Mouse (Mus musculus): ENCODE results near the gene Hoxa6. TPM values are rescaled to one million over a fixed set of nuclear protein-coding genes. Genes with fewer than 3 reads are reported as not detected.

Gene Hoxa6
- total and polyA plus RNA-seq, 3 experiments = not detected

DNA sequence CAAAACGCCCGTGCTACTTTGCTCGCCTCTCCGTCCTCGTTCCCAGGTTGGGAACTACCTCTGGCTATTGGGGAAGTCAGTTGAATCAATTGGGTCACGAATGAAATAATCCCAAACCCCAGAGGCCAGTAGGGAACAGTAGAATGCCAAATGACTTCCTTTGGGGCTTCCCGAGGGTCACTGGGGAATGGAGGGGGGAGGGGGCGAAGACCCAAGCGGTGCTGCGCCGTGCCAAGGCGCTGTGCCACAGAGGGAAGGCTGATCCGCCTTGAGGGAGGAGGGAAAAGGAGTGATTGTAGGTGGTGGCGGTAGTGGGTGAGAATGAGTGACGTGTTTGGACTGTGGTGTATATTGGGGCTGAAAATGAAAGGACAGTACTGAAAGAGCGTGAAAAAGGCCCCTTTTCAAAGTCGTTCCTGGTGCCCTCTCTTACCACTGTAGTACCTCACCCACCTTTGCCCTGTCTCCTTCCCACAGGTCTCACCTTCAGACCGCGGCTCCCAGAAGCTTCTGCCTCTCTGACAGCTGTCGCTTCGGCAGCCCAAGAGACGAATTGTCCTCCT is 4.1 kb upstream of the Hoxa6 start:
- no peak for TF ChIP-seq MAFK (IDR thresholded peaks at IDR 0.05; ENCODE audit: borderline replicate concordance, low read depth, low read length)
- TF ChIP-seq HCFC1 (IDR thresholded peaks at IDR 0.05; ENCODE audit: low read depth, low read length) = no peak
- no peak for TF ChIP-seq POLR2AphosphoS5 (IDR thresholded peaks at IDR 0.05; ENCODE audit: borderline replicate concordance, low read depth, low read length)
- no peak for TF ChIP-seq JUND (IDR thresholded peaks at IDR 0.05; ENCODE audit: low read depth, low read length)
- TF ChIP-seq ZMIZ1 (IDR thresholded peaks at IDR 0.05; ENCODE audit: low read depth, low read length) = no peak
- no peak for TF ChIP-seq TCF12 (IDR thresholded peaks at IDR 0.05; ENCODE audit: low read depth, low read length)
- TF ChIP-seq POLR2A (IDR thresholded peaks at IDR 0.05; ENCODE audit: control insufficient read depth in 1 of 2, insufficient read depth in 1 of 2, low read depth in 1 of 2, low read length in 2 of 2, poor library complexity in 1 of 2) = no peak
- TF ChIP-seq ZC3H11A (IDR thresholded peaks at IDR 0.05; ENCODE audit: low read depth, low read length) = no peak
- TF ChIP-seq GATA1 (IDR thresholded peaks at IDR 0.05; ENCODE audit: low read depth, low read length) = no peak
- TF ChIP-seq CHD1 (IDR thresholded peaks at IDR 0.05; ENCODE audit: low read depth, low read length) = no peak
- no peak for TF ChIP-seq ETS1 (IDR thresholded peaks at IDR 0.05; ENCODE audit: low read depth, low read length)
- TF ChIP-seq MEF2A (IDR thresholded peaks at IDR 0.05; ENCODE audit: extremely low read depth, insufficient replicate concordance, low read depth, low read length, poor library complexity, severe bottlenecking) = no peak
- no peak for TF ChIP-seq KAT2A (conservative IDR thresholded peaks at IDR 0.05; ENCODE audit: low read depth, low read length)
- no peak for TF ChIP-seq RAD21 (IDR thresholded peaks at IDR 0.05; ENCODE audit: low read depth, low read length)
- no peak for TF ChIP-seq BHLHE40 (IDR thresholded peaks at IDR 0.05; ENCODE audit: borderline replicate concordance, low read depth, low read length)
- TF ChIP-seq ELF1 (IDR thresholded peaks at IDR 0.05; ENCODE audit: low read depth, low read length) = no peak
- TF ChIP-seq SIN3A (IDR thresholded peaks at IDR 0.05; ENCODE audit: low read length) = no peak
- no peak for TF ChIP-seq SMC3 (IDR thresholded peaks at IDR 0.05; ENCODE audit: low read depth, low read length)
- no peak for TF ChIP-seq UBTF (IDR thresholded peaks at IDR 0.05; ENCODE audit: borderline replicate concordance, insufficient read depth, low read depth, low read length)
- Histone ChIP-seq H3K4me3 (ENCODE audit: control insufficient read depth in 1 of 2, insufficient read depth in 1 of 2, low read depth in 2 of 2, low read length in 2 of 2) (no peak overlapping the region), H3K79me2 (ENCODE audit: control insufficient read depth, insufficient read depth, low read length, poor library complexity) (no peaks in the 10 kb centered on the region), H3K27me3 (ENCODE audit: control insufficient read depth in 1 of 2, insufficient read depth in 2 of 2, low read length in 2 of 2) (no peaks in the 10 kb centered on the region), H3K4me1 (ENCODE audit: control insufficient read depth in 1 of 2, insufficient read depth in 2 of 2, low read length in 2 of 2) (no peaks in the 10 kb centered on the region), H3K9ac (ENCODE audit: control insufficient read depth, low read depth, low read length, poor library complexity, severe bottlenecking) (no peak overlapping the region), H3K36me3 (ENCODE audit: control insufficient read depth in 1 of 2, insufficient read depth in 2 of 2, low read length in 2 of 2) (no peaks in the 10 kb centered on the region), H3K27ac (ENCODE audit: control insufficient read depth, low read depth, low read length) (no peak overlapping the region), H3K9me3 (replicated peaks; ENCODE audit: insufficient read depth, low read length) (no peaks in the 10 kb centered on the region)
- DNase-seq (ENCODE audit: low read depth, low spot score) = no peak

DNA sequence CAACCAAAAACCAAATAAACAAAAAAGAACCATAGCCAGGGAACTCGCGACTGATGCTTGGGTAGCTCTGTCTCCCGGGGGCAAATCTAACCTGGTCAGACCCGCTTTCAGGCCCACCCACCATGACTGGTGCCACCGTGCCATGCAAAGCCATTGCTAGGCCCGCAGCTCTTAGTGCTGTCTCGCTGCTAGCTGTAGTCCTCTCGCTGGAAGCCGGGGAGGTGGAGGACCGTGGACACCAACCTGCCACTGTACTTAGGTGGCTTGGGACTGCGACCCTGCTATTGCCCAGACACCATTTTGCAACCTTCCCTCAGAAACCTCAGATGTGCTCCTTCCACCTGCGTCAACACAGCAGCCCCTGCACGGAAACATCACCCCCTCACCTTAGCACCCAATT is 3.4 kb upstream of the Hoxa6 start:
- Histone ChIP-seq H3K4me1 (ENCODE audit: control insufficient read depth in 1 of 2, insufficient read depth in 2 of 2, low read length in 2 of 2) (no peaks in the 10 kb centered on the region), H3K9ac (ENCODE audit: control insufficient read depth, low read depth, low read length, poor library complexity, severe bottlenecking) (no peak overlapping the region), H3K27ac (ENCODE audit: control insufficient read depth, low read depth, low read length) (no peak overlapping the region), H3K9me3 (replicated peaks; ENCODE audit: insufficient read depth, low read length) (no peaks in the 10 kb centered on the region), H3K36me3 (ENCODE audit: control insufficient read depth in 1 of 2, insufficient read depth in 2 of 2, low read length in 2 of 2) (no peaks in the 10 kb centered on the region), H3K4me3 (ENCODE audit: control insufficient read depth in 1 of 2, insufficient read depth in 1 of 2, low read depth in 2 of 2, low read length in 2 of 2) (no peak overlapping the region), H3K27me3 (ENCODE audit: control insufficient read depth in 1 of 2, insufficient read depth in 2 of 2, low read length in 2 of 2) (no peaks in the 10 kb centered on the region), H3K79me2 (ENCODE audit: control insufficient read depth, insufficient read depth, low read length, poor library complexity) (no peaks in the 10 kb centered on the region)
- no peak for DNase-seq (ENCODE audit: low read depth, low spot score)
- TF ChIP-seq USF2 (IDR thresholded peaks at IDR 0.05; ENCODE audit: borderline replicate concordance in 1 of 2, insufficient read depth in 1 of 2, low read depth in 1 of 2, low read length in 2 of 2) (no peak), ETS1 (IDR thresholded peaks at IDR 0.05; ENCODE audit: low read depth, low read length) (no peak), MAZ (IDR thresholded peaks at IDR 0.05; ENCODE audit: low read depth, low read length) (no peak), GATA1 (IDR thresholded peaks at IDR 0.05; ENCODE audit: low read depth, low read length) (no peak), RCOR1 (IDR thresholded peaks at IDR 0.05; ENCODE audit: low read depth, low read length) (no peak), CHD1 (IDR thresholded peaks at IDR 0.05; ENCODE audit: low read depth, low read length) (no peak), ZKSCAN1 (IDR thresholded peaks at IDR 0.05; ENCODE audit: low read depth, low read length) (no peak), SMC3 (IDR thresholded peaks at IDR 0.05; ENCODE audit: low read depth, low read length) (no peak), TCF12 (IDR thresholded peaks at IDR 0.05; ENCODE audit: low read depth, low read length) (no peak), MYC (IDR thresholded peaks at IDR 0.05; ENCODE audit: low read depth, low read length) (no peak), MAFK (IDR thresholded peaks at IDR 0.05; ENCODE audit: borderline replicate concordance, low read depth, low read length) (no peak), ELF1 (IDR thresholded peaks at IDR 0.05; ENCODE audit: low read depth, low read length) (no peak), UBTF (IDR thresholded peaks at IDR 0.05; ENCODE audit: borderline replicate concordance, insufficient read depth, low read depth, low read length) (no peak)

Measured in MEL (cell line).